Mouse (Mus musculus) adrenal gland, adult (tissue): ENCODE results near the gene Unc80.

Source experiments
- DNase-seq, 2 experiments: peaks; one replicate each; pipeline ENCODE4 v3.0.0; 2022 to 2023; ENCODE audit warnings: low spot score in 1 of 2; ENCODE audit not compliant: inconsistent age in 2 of 2

Unc80 gene

GRCm38 (mm10) chr1:66702623-66703345 is 234.6 kb downstream of the Unc80 start:
- DNase-seq: no peak

GRCm38 (mm10) chr1:66704523-66704922 is 236.4 kb downstream of the Unc80 start:
- DNase-seq: no peak

GRCm38 (mm10) chr1:66712859-66713258 is 244.7 kb downstream of the Unc80 start:
- no peak for DNase-seq

GRCm38 (mm10) chr1:66730581-66730980 is 262.4 kb downstream of the Unc80 start:
- DNase-seq: no peak
